Mouse (Mus musculus) ZHBTc4 (cell line): Measurements from ENCODE around the gene Abhd16a.

Experiments used
- DNase-seq: peaks from one replicate; pipeline ENCODE4 v3.0.0-alpha.2; 2011; ENCODE audit warnings: low read depth, low spot score

Abhd16a gene

DNA sequence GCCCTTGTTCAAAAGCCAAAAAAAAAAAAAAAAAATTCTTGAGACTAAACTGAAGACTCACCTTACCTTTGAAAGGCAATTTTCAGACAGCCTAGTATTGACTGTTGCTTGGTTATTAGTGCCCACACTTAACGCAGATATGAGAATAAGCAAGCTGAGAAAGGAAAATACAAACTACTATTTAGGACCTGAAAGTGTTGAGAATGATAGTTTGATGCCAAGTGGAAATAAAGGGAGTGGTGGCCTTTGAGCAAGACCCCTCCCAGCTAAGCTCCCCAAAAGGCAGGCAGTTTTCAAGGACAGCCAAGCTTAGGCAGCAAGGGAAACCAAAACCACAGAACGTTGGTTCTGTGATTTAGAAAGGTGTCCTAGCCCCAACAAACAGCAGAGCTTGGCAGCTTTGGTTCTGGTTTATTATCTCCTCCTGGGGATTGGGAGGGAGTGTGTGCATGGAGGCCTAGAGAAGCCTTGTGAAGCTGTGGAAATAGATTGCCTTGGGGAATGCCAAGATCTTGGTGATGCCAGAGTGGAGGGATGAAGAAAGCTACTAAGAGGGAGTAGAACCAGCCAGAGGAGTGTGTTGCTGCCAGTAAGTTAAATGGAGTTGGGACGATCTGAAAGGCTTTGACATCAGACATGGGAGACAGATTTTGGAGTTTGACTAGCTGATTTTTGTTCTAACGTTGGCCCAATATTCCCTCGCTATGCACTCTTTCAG, 59.0 kb downstream of the Abhd16a start:
- DNase-seq = no peak

DNA sequence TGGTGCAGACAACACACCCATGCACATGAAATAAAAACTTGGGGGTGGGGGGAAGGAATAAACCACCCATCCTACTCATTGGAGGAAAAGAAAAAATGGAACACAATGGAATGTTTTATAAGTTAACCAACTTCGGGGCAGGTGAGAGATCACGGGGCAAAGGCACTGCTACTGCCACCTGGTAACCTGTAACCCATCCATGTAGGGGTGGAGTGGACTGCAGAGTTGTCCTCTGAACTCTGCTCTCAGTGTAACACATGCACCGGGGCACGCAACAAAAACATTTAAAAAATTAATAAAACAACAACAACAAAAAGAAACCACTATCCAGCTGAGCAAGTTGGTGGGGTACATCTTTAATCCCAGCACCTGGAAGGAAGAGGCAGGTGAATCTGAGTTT, 63.1 kb downstream of the Abhd16a start:
- DNase-seq = no peak
